Mouse (Mus musculus): ENCODE data around the gene Sptssb.

DNA sequence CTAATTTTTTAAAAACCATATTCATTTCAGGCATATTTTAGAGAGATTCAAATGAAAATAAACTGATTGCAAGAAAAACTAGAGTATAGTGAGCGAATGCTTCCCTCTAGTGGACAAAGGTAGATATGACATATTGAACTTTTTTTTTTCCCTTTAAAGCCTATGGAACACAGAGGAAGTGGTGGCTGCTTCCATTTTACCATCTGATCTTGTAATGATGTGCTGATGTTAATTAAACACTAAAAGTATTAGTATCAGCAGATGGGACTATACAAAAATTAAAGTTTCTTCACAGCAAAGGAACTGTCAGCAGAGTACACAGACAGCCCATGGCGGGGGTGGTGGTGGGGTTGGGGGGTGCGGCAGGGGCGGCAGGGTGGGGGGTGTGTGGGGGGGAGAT lies 48.3 kb upstream of the Sptssb start:
- TF ChIP-seq POLR2A (IDR thresholded peaks at IDR 0.05; ENCODE audit: extremely low read depth, insufficient read depth, low read length) (no peak), CTCF (IDR thresholded peaks at IDR 0.05; ENCODE audit: extremely low read depth, insufficient read depth, low read length) (no peak)
